Mouse (Mus musculus): Measurements from ENCODE around the gene Dis3l2.

- TF ChIP-seq EP300 (IDR thresholded peaks at IDR 0.05; ENCODE audit: low read length) (no peak), ZMIZ1 (IDR thresholded peaks at IDR 0.05; ENCODE audit: low read depth, low read length) (no peak), USF1 (IDR thresholded peaks at IDR 0.05; ENCODE audit: low read depth, low read length) (no peak), CTCF (conservative IDR thresholded peaks at IDR 0.05 in 1 of 2, IDR thresholded peaks at IDR 0.05 in 1 of 2; ENCODE audit: low read depth in 2 of 2, low read length in 2 of 2) (peak in 1 of 2 experiments; percentile 70; a peak in 2 of 4 replicates), RAD21 (IDR thresholded peaks at IDR 0.05; ENCODE audit: low read depth, low read length) (peak; percentile 57)
Measured at GRCm38 (mm10) chr1:86698721-86699120, 4.9 kb upstream of the Dis3l2 start.

Data from CH12.LX (cell line).